Mouse (Mus musculus): ENCODE measurements around the gene Ermp1. TPM values are rescaled to one million over a fixed set of nuclear protein-coding genes. Genes with fewer than 3 reads are reported as not detected.

Gene Ermp1
- 4.1 and 4.3 TPM in 2 replicates for polyA plus RNA-seq (2015; fragmentation: Nextera tagmentation; extraction: Ambion mirVana)

GRCm38 (mm10) chr19:29647651-29648549 lies at the start of gene Ermp1:
Gene Ermp1, minus strand, starts transcription at chr19:29648415.
- DNase-seq: peak; percentile 97
- Histone ChIP-seq H3K4me3 (ENCODE audit: low read depth, low read length) (peak within 1 kb of the TSS; percentile 88), H3K9me3 (ENCODE audit: low read length) (no peaks in the 10 kb centered on the region; the same call in 1 of the 2 replicates), H3K4me1 (ENCODE audit: insufficient read depth) (peaks cover 10% of the 10 kb centered on the region), H3K27me3 (ENCODE audit: insufficient read depth, low read length) (no peaks in the 10 kb centered on the region), H3K9ac (replicated peaks) (peak within 1 kb of the TSS; percentile 84), H3K27ac (ENCODE audit: low read depth) (peak within 1 kb of the TSS; percentile 76), H3K4me2 (ENCODE audit: low read depth, low read length) (peak within 1 kb of the TSS; percentile 73), H3K36me3 (replicated peaks; ENCODE audit: insufficient read depth, low read length) (peaks cover 14% of the 10 kb centered on the region)
- peak; percentile 95 for ATAC-seq
- peak; percentile 99 for TF ChIP-seq CTCF (IDR thresholded peaks at IDR 0.05; ENCODE audit: low read depth)
- TF ChIP-seq EP300 (IDR thresholded peaks at IDR 0.05; ENCODE audit: low read depth): no peak
- WGBS (ENCODE audit: insufficient replicate concordance): under 1% methylated on average over 77 of the region's 90 CpGs

- no peak within 1 kb of the TSS for H3K4me2 ChIP-seq (ENCODE audit: low read depth, low read length)
- H3K27ac ChIP-seq (ENCODE audit: low read depth): no peak within 1 kb of the TSS
- no peaks in the 10 kb centered on the region for H3K4me1 ChIP-seq (ENCODE audit: insufficient read depth)
- no peaks in the 10 kb centered on the region for H3K9me3 ChIP-seq (ENCODE audit: low read length)
- H3K27me3 ChIP-seq (ENCODE audit: insufficient read depth, low read length): no peaks in the 10 kb centered on the region
- 44% methylated on average over 3 of the region's 3 CpGs for WGBS (ENCODE audit: insufficient replicate concordance)
- TF ChIP-seq CTCF (IDR thresholded peaks at IDR 0.05; ENCODE audit: low read depth) (no peak), EP300 (IDR thresholded peaks at IDR 0.05; ENCODE audit: low read depth) (no peak)
- ATAC-seq (no peak), DNase-seq (no peak)
- H3K36me3 ChIP-seq (replicated peaks; ENCODE audit: insufficient read depth, low read length): no peaks in the 10 kb centered on the region
- no peak within 1 kb of the TSS for H3K4me3 ChIP-seq (ENCODE audit: low read depth, low read length)
- H3K9ac ChIP-seq (replicated peaks): no peak within 1 kb of the TSS
These were observed 49.1 kb upstream of the Ermp1 start, which contains the start of gene Mlana for GRCm38 (mm10) chr19:29697245-29697874. Gene Mlana, plus strand, starts transcription at chr19:29697824.

GRCm38 (mm10) chr19:29696840-29697239 lies 48.6 kb upstream of the Ermp1 start:
- Histone ChIP-seq H3K4me3 (ENCODE audit: low read depth, low read length) (no peak overlapping the region), H3K4me2 (ENCODE audit: low read depth, low read length) (no peak overlapping the region), H3K36me3 (replicated peaks; ENCODE audit: insufficient read depth, low read length) (no peaks in the 10 kb centered on the region), H3K27me3 (ENCODE audit: insufficient read depth, low read length) (no peaks in the 10 kb centered on the region), H3K9me3 (ENCODE audit: low read length) (no peaks in the 10 kb centered on the region), H3K27ac (ENCODE audit: low read depth) (no peak overlapping the region), H3K9ac (replicated peaks) (no peak overlapping the region), H3K4me1 (ENCODE audit: insufficient read depth) (no peaks in the 10 kb centered on the region)
- no peak for TF ChIP-seq CTCF (IDR thresholded peaks at IDR 0.05; ENCODE audit: low read depth)
- TF ChIP-seq EP300 (IDR thresholded peaks at IDR 0.05; ENCODE audit: low read depth): no peak
- ATAC-seq (no peak), DNase-seq (no peak)

- Histone ChIP-seq H3K27ac (ENCODE audit: low read depth) (no peak overlapping the region), H3K9ac (replicated peaks) (no peak overlapping the region), H3K27me3 (ENCODE audit: insufficient read depth, low read length) (no peaks in the 10 kb centered on the region), H3K4me3 (ENCODE audit: low read depth, low read length) (no peak overlapping the region), H3K9me3 (ENCODE audit: low read length) (no peaks in the 10 kb centered on the region), H3K4me2 (ENCODE audit: low read depth, low read length) (no peak overlapping the region), H3K36me3 (replicated peaks; ENCODE audit: insufficient read depth, low read length) (no peaks in the 10 kb centered on the region), H3K4me1 (ENCODE audit: insufficient read depth) (no peaks in the 10 kb centered on the region)
- 92% methylated on average over 4 of the region's 4 CpGs for WGBS (ENCODE audit: insufficient replicate concordance)
- ATAC-seq (no peak), DNase-seq (no peak)
- TF ChIP-seq EP300 (IDR thresholded peaks at IDR 0.05; ENCODE audit: low read depth): no peak
- TF ChIP-seq CTCF (IDR thresholded peaks at IDR 0.05; ENCODE audit: low read depth): no peak
These were observed 48.1 kb upstream of the Ermp1 start for GRCm38 (mm10) chr19:29696309-29696708.

GRCm38 (mm10) chr19:29695071-29695470 lies 46.9 kb upstream of the Ermp1 start:
- Histone ChIP-seq H3K4me2 (ENCODE audit: low read depth, low read length) (no peak overlapping the region), H3K27me3 (ENCODE audit: insufficient read depth, low read length) (no peaks in the 10 kb centered on the region), H3K4me3 (ENCODE audit: low read depth, low read length) (no peak overlapping the region), H3K4me1 (ENCODE audit: insufficient read depth) (no peaks in the 10 kb centered on the region), H3K9ac (replicated peaks) (no peak overlapping the region), H3K27ac (ENCODE audit: low read depth) (no peak overlapping the region), H3K36me3 (replicated peaks; ENCODE audit: insufficient read depth, low read length) (no peaks in the 10 kb centered on the region), H3K9me3 (ENCODE audit: low read length) (no peaks in the 10 kb centered on the region)
- WGBS (ENCODE audit: insufficient replicate concordance): 88% methylated on average over 10 of the region's 10 CpGs
- ATAC-seq (no peak), DNase-seq (no peak)
- TF ChIP-seq CTCF (IDR thresholded peaks at IDR 0.05; ENCODE audit: low read depth): no peak
- no peak for TF ChIP-seq EP300 (IDR thresholded peaks at IDR 0.05; ENCODE audit: low read depth)

- H3K4me2 ChIP-seq (ENCODE audit: low read depth, low read length): no peak overlapping the region
- 0 out of 2 replicates have a peak, but pooled peaks cover 2% of the 10 kb centered on the region for H3K9me3 ChIP-seq (ENCODE audit: low read length)
- peak; percentile 78 for DNase-seq
- no peaks in the 10 kb centered on the region for H3K4me1 ChIP-seq (ENCODE audit: insufficient read depth)
- no peak overlapping the region for H3K9ac ChIP-seq (replicated peaks)
- H3K4me3 ChIP-seq (ENCODE audit: low read depth, low read length): no peak overlapping the region
- no peaks in the 10 kb centered on the region for H3K27me3 ChIP-seq (ENCODE audit: insufficient read depth, low read length)
- 55% methylated on average over 16 of the region's 16 CpGs for WGBS (ENCODE audit: insufficient replicate concordance)
- H3K27ac ChIP-seq (ENCODE audit: low read depth): no peak overlapping the region
- no peak for ATAC-seq
- TF ChIP-seq EP300 (IDR thresholded peaks at IDR 0.05; ENCODE audit: low read depth) (no peak), CTCF (IDR thresholded peaks at IDR 0.05; ENCODE audit: low read depth) (peak; percentile 91)
- H3K36me3 ChIP-seq (replicated peaks; ENCODE audit: insufficient read depth, low read length): no peaks in the 10 kb centered on the region
These were observed 35.8 kb upstream of the Ermp1 start for GRCm38 (mm10) chr19:29683844-29684540.

All from liver, postnatal 0 days (tissue).